Mouse (Mus musculus) layer of hippocampus, postnatal 25 days (tissue): ENCODE data around the gene Spred2. TPM values are rescaled to one million over a fixed set of nuclear protein-coding genes. Genes with fewer than 3 reads are reported as not detected.

ENCODE experiments used
- DNase-seq, 2 experiments: peaks; one replicate each; pipeline ENCODE4 v3.0.0; 2022; ENCODE audit warnings: mixed read lengths in 2 of 2, low spot score in 1 of 2; ENCODE audit errors: extremely low spot score in 1 of 2
- total RNA-seq, 2 experiments: library from RNA; stranded (reverse); gene quantifications; 2 replicates each; pipeline ENCODE4 v1.2.3; 2021

The Spred2 gene
- total RNA-seq, 2 experiments from 2014 or later, result 86.4 to 97.1 TPM

GRCm38 (mm10) chr11:19950169-19950568 lies 26.0 kb downstream of the Spred2 start:
- DNase-seq, result no peak

GRCm38 (mm10) chr11:19952963-19953362 lies 28.8 kb downstream of the Spred2 start:
- no peak for DNase-seq

- DNase-seq, result no peak
Observed at GRCm38 (mm10) chr11:19953919-19954318, 29.7 kb downstream of the Spred2 start.

- DNase-seq, result no peak
Observed at GRCm38 (mm10) chr11:19955069-19955468, 30.9 kb downstream of the Spred2 start.

GRCm38 (mm10) chr11:19955701-19956100 lies 31.5 kb downstream of the Spred2 start:
- DNase-seq, result no peak

GRCm38 (mm10) chr11:19959006-19959405 lies 34.8 kb downstream of the Spred2 start:
- DNase-seq, result no peak

- no peak for DNase-seq
Observed at GRCm38 (mm10) chr11:19959897-19960296, 35.7 kb downstream of the Spred2 start.

- DNase-seq, result no peak
Observed at GRCm38 (mm10) chr11:19960541-19960940, 36.4 kb downstream of the Spred2 start.

GRCm38 (mm10) chr11:19961088-19961487 lies 36.9 kb downstream of the Spred2 start:
- no peak for DNase-seq

GRCm38 (mm10) chr11:19961766-19962365 lies 37.7 kb downstream of the Spred2 start:
- no peak for DNase-seq

- no peak for DNase-seq
Observed at GRCm38 (mm10) chr11:19962796-19963195, 38.6 kb downstream of the Spred2 start.

- no peak for DNase-seq
Observed at GRCm38 (mm10) chr11:19963717-19964141, 39.6 kb downstream of the Spred2 start.

GRCm38 (mm10) chr11:19964333-19964732 lies 40.2 kb downstream of the Spred2 start:
- DNase-seq, result no peak

- no peak for DNase-seq
Observed at GRCm38 (mm10) chr11:19965037-19965611, 40.9 kb downstream of the Spred2 start.

- no peak for DNase-seq
Observed at GRCm38 (mm10) chr11:19965664-19966063, 41.5 kb downstream of the Spred2 start.

- DNase-seq, result no peak
Observed at GRCm38 (mm10) chr11:19966294-19966693, 42.1 kb downstream of the Spred2 start.

- no peak for DNase-seq
Observed at GRCm38 (mm10) chr11:19969584-19969983, 45.4 kb downstream of the Spred2 start.

- no peak for DNase-seq
Observed at GRCm38 (mm10) chr11:19971954-19972750, 48.0 kb downstream of the Spred2 start.

- DNase-seq, result no peak
Observed at GRCm38 (mm10) chr11:19973032-19973790, 49.0 kb downstream of the Spred2 start.

GRCm38 (mm10) chr11:19976032-19976431 lies 51.9 kb downstream of the Spred2 start:
- no peak for DNase-seq

- DNase-seq, result peak in 1 of 2 experiments; percentile 40
Observed at GRCm38 (mm10) chr11:19977687-19978086, 53.5 kb downstream of the Spred2 start.
